Mouse (Mus musculus) liver, adult 2 months (tissue): ENCODE measurements around the gene Prpsap1.

ENCODE experiments used
- CTCF ChIP-seq: fragments of 200-500 bp; IDR thresholded peaks from 2 replicates; pipeline ENCODE4 v1.5.1; 2011; ENCODE audit warnings: low read depth, low read length, control low read depth
- POLR2A ChIP-seq: fragments of 200-500 bp; IDR thresholded peaks from 2 replicates; pipeline ENCODE4 v1.6.1; 2011; ENCODE audit warnings: low read length, control low read depth; ENCODE audit not compliant: insufficient read depth; ENCODE audit errors: extremely low read depth

DNA sequence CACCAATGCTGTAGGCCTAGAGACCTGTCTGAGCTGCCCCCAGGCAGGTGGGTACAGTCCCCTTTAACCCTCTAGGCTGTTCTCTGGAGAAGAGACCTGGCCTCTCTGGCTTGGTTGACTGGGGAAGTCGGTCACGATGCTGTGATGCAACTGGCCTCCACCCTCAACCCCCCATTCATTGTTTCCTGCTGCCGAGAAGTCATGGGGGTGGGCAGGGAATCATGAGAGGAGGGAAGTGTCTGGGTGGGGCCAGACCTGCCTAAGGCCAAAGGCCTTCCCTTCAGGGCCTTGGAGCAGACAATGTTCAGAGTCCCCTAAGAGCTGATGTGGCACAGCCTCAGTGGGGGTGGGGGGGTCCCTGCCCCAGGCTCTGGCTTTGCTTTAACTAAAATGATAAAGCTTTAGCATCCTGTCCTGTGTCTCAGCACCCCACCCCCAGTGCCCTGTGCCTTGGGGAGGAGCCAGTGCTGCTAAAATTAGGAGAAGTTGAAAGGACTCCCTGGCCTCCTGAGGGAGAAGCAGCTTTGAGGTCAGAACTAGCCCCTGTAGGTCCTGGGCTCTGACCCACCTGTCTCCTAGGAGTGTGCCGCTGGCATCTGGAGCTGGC, 57.2 kb downstream of the Prpsap1 start:
- TF ChIP-seq CTCF, result no peak
- no peak for TF ChIP-seq POLR2A
